Mouse (Mus musculus): Measurements from ENCODE around the gene Gm9.
"Not testable (repeated sequence)": the region's sequence is repeated elsewhere in the genome, so short reads cannot be mapped to it uniquely, and the experiment has no call there.

DNA sequence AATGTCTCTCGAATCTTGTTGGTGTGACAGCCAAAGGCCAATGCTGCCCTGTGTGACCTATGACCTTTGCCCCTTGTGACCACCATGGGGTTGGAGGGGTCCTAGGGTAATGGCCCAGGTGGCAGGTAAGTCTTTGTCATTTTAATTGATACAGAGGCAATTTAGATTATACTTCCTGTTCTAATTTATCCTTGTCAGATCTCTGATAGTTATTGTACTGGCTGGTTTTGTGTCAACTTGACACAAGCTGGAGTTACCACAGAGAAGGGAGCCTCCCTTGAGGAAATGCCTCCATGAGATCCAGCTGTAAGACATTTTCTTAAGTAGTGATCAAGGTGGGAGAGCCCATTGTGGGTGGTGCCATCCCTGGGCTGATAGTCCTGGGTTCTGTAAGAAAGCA, 11.3 kb upstream of the Gm9 start, which contains the start of gene Rhox1:
- not testable (repeated sequence) for TF ChIP-seq CTCF, POLR2A (IDR thresholded peaks at IDR 0.05; ENCODE audit: extremely low read depth, insufficient read depth, low read length)
